Mouse (Mus musculus) B cell, adult (primary cell): Measurements from ENCODE around the gene Tinag. TPM values are rescaled to one million over a fixed set of nuclear protein-coding genes. Genes with fewer than 3 reads are reported as not detected.

Source experiments
- total RNA-seq: library from RNA; stranded (reverse); gene quantifications from 4 replicates; pipeline ENCODE4 v1.2.4, GENCODE M21; 2023; ENCODE audit not compliant: inconsistent age

Tinag gene
- not detected in 4 replicates for total RNA-seq

DNA sequence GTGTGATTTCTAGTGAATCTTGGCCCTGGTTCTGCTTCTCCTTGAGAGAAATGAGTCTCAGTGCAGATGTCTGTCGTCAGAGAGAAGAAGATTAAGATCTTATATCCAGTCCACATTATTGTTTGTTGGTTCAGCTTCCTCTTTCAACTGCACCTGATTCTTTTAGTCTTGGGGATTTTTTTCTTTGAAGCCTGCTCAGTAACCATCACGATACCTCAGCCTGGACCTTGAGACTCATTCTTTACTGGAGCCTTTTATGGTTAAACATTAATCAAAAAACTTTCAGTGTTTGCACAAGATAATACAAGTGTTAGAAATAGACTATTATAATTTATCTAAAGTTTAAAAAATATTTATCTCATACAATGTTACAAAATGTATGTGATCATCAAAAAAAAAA is at the start of gene Tinag:
Gene Tinag (minus strand): TSS at position 210 of the 400 bp plus-strand sequence.

